Mouse (Mus musculus) forelimb bud, embryonic 11.5 days (tissue): ENCODE data around the gene Prkab2.

ENCODE experiments used
- DNase-seq: peaks from one replicate; pipeline ENCODE4 v3.0.0-alpha.2; 2012; ENCODE audit warnings: low read depth, low spot score

Gene Prkab2

GRCm38 (mm10) chr3:97657655-97658411 is at the start of gene Prkab2:
Gene Prkab2 (plus strand): TSS chr3:97658193.
- DNase-seq, result peak; percentile 94

- no peak for DNase-seq
These were observed 48.7 kb upstream of the Prkab2 start for GRCm38 (mm10) chr3:97609201-97609844.

GRCm38 (mm10) chr3:97609845-97610410 is 48.1 kb upstream of the Prkab2 start, which contains the start of gene Chd1l:
Gene Chd1l (minus strand): TSS chr3:97610203.
- peak; percentile 92 for DNase-seq

GRCm38 (mm10) chr3:97611021-97611420 is 47.0 kb upstream of the Prkab2 start:
- no peak for DNase-seq

- DNase-seq, result no peak
These were observed 42.8 kb upstream of the Prkab2 start for GRCm38 (mm10) chr3:97615154-97615553.

GRCm38 (mm10) chr3:97615933-97616332 is 42.1 kb upstream of the Prkab2 start:
- DNase-seq, result no peak

- DNase-seq, result no peak
These were observed 40.7 kb upstream of the Prkab2 start for GRCm38 (mm10) chr3:97617091-97617825.

GRCm38 (mm10) chr3:97617899-97618298 is 40.1 kb upstream of the Prkab2 start:
- DNase-seq, result no peak

GRCm38 (mm10) chr3:97620657-97621056 is 37.3 kb upstream of the Prkab2 start:
- no peak for DNase-seq

- DNase-seq, result no peak
These were observed 33.4 kb upstream of the Prkab2 start for GRCm38 (mm10) chr3:97624611-97625010.

- DNase-seq, result no peak
These were observed 30.1 kb upstream of the Prkab2 start for GRCm38 (mm10) chr3:97627893-97628292.

- DNase-seq, result no peak
These were observed 29.5 kb upstream of the Prkab2 start, which contains the start of gene Fmo5 for GRCm38 (mm10) chr3:97628391-97629001. Gene Fmo5 (plus strand): TSS chr3:97628804.

- no peak for DNase-seq
These were observed 28.1 kb upstream of the Prkab2 start for GRCm38 (mm10) chr3:97629941-97630340.

GRCm38 (mm10) chr3:97630746-97631145 is 27.2 kb upstream of the Prkab2 start:
- no peak for DNase-seq

GRCm38 (mm10) chr3:97631258-97631860 is 26.6 kb upstream of the Prkab2 start:
- no peak for DNase-seq

GRCm38 (mm10) chr3:97633456-97633855 is 24.5 kb upstream of the Prkab2 start:
- DNase-seq, result no peak

GRCm38 (mm10) chr3:97634288-97634761 is 23.7 kb upstream of the Prkab2 start:
- no peak for DNase-seq

- DNase-seq, result no peak
These were observed 16.6 kb upstream of the Prkab2 start for GRCm38 (mm10) chr3:97641396-97641795.

GRCm38 (mm10) chr3:97642001-97642400 is 16.0 kb upstream of the Prkab2 start:
- DNase-seq, result no peak

GRCm38 (mm10) chr3:97648518-97648917 is 9.5 kb upstream of the Prkab2 start:
- no peak for DNase-seq

GRCm38 (mm10) chr3:97649022-97649421 is 9.0 kb upstream of the Prkab2 start:
- DNase-seq, result no peak
